Mouse (Mus musculus): ENCODE data around the gene Cdrt4. TPM values are rescaled to one million over a fixed set of nuclear protein-coding genes. Genes with fewer than 3 reads are reported as not detected.

The Cdrt4 gene
- polyA plus RNA-seq, 1 experiment from 2014 or later, result 0.29 TPM

- no peak for DNase-seq (ENCODE audit: low spot score)
- no peak overlapping the region for H3K4me3 ChIP-seq
- 90% methylated on average over 1 of the region's 1 CpGs for whole genome bisulfite sequencing
Measured at GRCm38 (mm10) chr11:62949548-62949947, 1.4 kb upstream of the Cdrt4 start.

GRCm38 (mm10) chr11:62954766-62955165, 3.8 kb downstream of the Cdrt4 start:
- Histone ChIP-seq H3K27ac (replicated peaks) (no peak overlapping the region), H3K9me3 (peaks cover 10% of the 10 kb centered on the region; the same call in 1 of the 2 replicates), H3K36me3 (replicated peaks) (no peaks in the 10 kb centered on the region), H3K27me3 (replicated peaks; ENCODE audit: low read depth, poor library complexity, severe bottlenecking) (no peaks in the 10 kb centered on the region), H3K4me3 (no peak overlapping the region), H3K4me1 (no peaks in the 10 kb centered on the region)
- WGBS, result 89% methylated on average over 3 of the region's 3 CpGs
- DNase-seq (ENCODE audit: low spot score), result no peak

More at GRCm38 (mm10) chr11:62949548-62949947, 1.4 kb upstream of the Cdrt4 start:
- Histone ChIP-seq H3K9me3 (no peaks in the 10 kb centered on the region), H3K4me1 (no peaks in the 10 kb centered on the region; the same call in 1 of the 2 replicates), H3K27ac (replicated peaks) (no peak overlapping the region), H3K27me3 (replicated peaks; ENCODE audit: low read depth, poor library complexity, severe bottlenecking) (no peaks in the 10 kb centered on the region), H3K36me3 (replicated peaks) (no peaks in the 10 kb centered on the region)

- Histone ChIP-seq H3K4me1 (no peaks in the 10 kb centered on the region), H3K27me3 (replicated peaks; ENCODE audit: low read depth, poor library complexity, severe bottlenecking) (no peaks in the 10 kb centered on the region), H3K9me3 (peaks cover 10% of the 10 kb centered on the region; the same call in 1 of the 2 replicates), H3K27ac (replicated peaks) (no peak overlapping the region), H3K4me3 (no peak overlapping the region), H3K36me3 (replicated peaks) (no peaks in the 10 kb centered on the region)
- 88% methylated on average over 5 of the region's 5 CpGs for WGBS
- DNase-seq (ENCODE audit: low spot score), result no peak
Measured at GRCm38 (mm10) chr11:62955186-62955585, 4.2 kb downstream of the Cdrt4 start.

GRCm38 (mm10) chr11:62955776-62956175, 4.8 kb downstream of the Cdrt4 start:
- no peak overlapping the region for H3K4me3 ChIP-seq
- no peak overlapping the region for H3K27ac ChIP-seq (replicated peaks)
- no peaks in the 10 kb centered on the region for H3K27me3 ChIP-seq (replicated peaks; ENCODE audit: low read depth, poor library complexity, severe bottlenecking)
- H3K36me3 ChIP-seq (replicated peaks), result no peaks in the 10 kb centered on the region
- peaks cover 10% of the 10 kb centered on the region; the same call in 1 of the 2 replicates for H3K9me3 ChIP-seq
- H3K4me1 ChIP-seq, result no peaks in the 10 kb centered on the region
- 50% methylated on average over 6 of the region's 6 CpGs for WGBS
- no peak for DNase-seq (ENCODE audit: low spot score)

GRCm38 (mm10) chr11:62957626-62958180, 6.7 kb downstream of the Cdrt4 start:
- 84% methylated on average over 8 of the region's 8 CpGs for WGBS
- DNase-seq (ENCODE audit: low spot score), result no peak

GRCm38 (mm10) chr11:62963292-62963691, 12.3 kb downstream of the Cdrt4 start:
- Histone ChIP-seq H3K4me1 (peaks cover 24% of the 10 kb centered on the region), H3K36me3 (replicated peaks) (no peaks in the 10 kb centered on the region), H3K9me3 (no peaks in the 10 kb centered on the region), H3K4me3 (no peak overlapping the region), H3K27ac (replicated peaks) (no peak overlapping the region), H3K27me3 (replicated peaks; ENCODE audit: low read depth, poor library complexity, severe bottlenecking) (no peaks in the 10 kb centered on the region; the same call in 1 of the 2 replicates)
- DNase-seq (ENCODE audit: low spot score), result no peak
- 76% methylated on average over 4 of the region's 4 CpGs for WGBS

More at GRCm38 (mm10) chr11:62957626-62958180, 6.7 kb downstream of the Cdrt4 start:
- H3K27me3 ChIP-seq (replicated peaks; ENCODE audit: low read depth, poor library complexity, severe bottlenecking), result no peaks in the 10 kb centered on the region
- H3K36me3 ChIP-seq (replicated peaks), result no peaks in the 10 kb centered on the region
- H3K9me3 ChIP-seq, result peaks cover 10% of the 10 kb centered on the region; the same call in 1 of the 2 replicates
- no peak overlapping the region for H3K27ac ChIP-seq (replicated peaks)
- H3K4me1 ChIP-seq, result no peaks in the 10 kb centered on the region
- H3K4me3 ChIP-seq, result no peak overlapping the region

GRCm38 (mm10) chr11:62966424-62966764, 15.4 kb downstream of the Cdrt4 start:
- WGBS, result 32% methylated on average over 3 of the region's 3 CpGs
- H3K4me3 ChIP-seq, result peak overlapping the region; percentile 50

GRCm38 (mm10) chr11:62966765-62967633, 16.0 kb downstream of the Cdrt4 start:
- H3K27ac ChIP-seq (replicated peaks), result peak overlapping the region; percentile 92
- no peaks in the 10 kb centered on the region; the same call in 1 of the 2 replicates for H3K27me3 ChIP-seq (replicated peaks; ENCODE audit: low read depth, poor library complexity, severe bottlenecking)
- WGBS, result 2% methylated on average over 27 of the region's 27 CpGs
- peak overlapping the region; percentile 50 for H3K4me3 ChIP-seq
- no peaks in the 10 kb centered on the region for H3K9me3 ChIP-seq
- peak; percentile 78 for DNase-seq (ENCODE audit: low spot score)
- peaks cover 24% of the 10 kb centered on the region for H3K4me1 ChIP-seq
- no peaks in the 10 kb centered on the region for H3K36me3 ChIP-seq (replicated peaks)

More at GRCm38 (mm10) chr11:62966424-62966764, 15.4 kb downstream of the Cdrt4 start:
- Histone ChIP-seq H3K36me3 (replicated peaks) (no peaks in the 10 kb centered on the region), H3K9me3 (no peaks in the 10 kb centered on the region), H3K27me3 (replicated peaks; ENCODE audit: low read depth, poor library complexity, severe bottlenecking) (no peaks in the 10 kb centered on the region; the same call in 1 of the 2 replicates), H3K4me1 (peaks cover 24% of the 10 kb centered on the region), H3K27ac (replicated peaks) (peak overlapping the region; percentile 92)
- no peak for DNase-seq (ENCODE audit: low spot score)

GRCm38 (mm10) chr11:62977176-62977575, 26.2 kb downstream of the Cdrt4 start:
- WGBS, result 92% methylated on average over 1 of the region's 1 CpGs

GRCm38 (mm10) chr11:62978886-62979285, 27.9 kb downstream of the Cdrt4 start:
- WGBS, result 78% methylated on average over 6 of the region's 6 CpGs

More at GRCm38 (mm10) chr11:62977176-62977575, 26.2 kb downstream of the Cdrt4 start:
- Histone ChIP-seq H3K27ac (replicated peaks) (no peak overlapping the region), H3K4me1 (peaks cover 16% of the 10 kb centered on the region; the same call in 1 of the 2 replicates), H3K4me3 (no peak overlapping the region), H3K36me3 (replicated peaks) (no peaks in the 10 kb centered on the region), H3K27me3 (replicated peaks; ENCODE audit: low read depth, poor library complexity, severe bottlenecking) (no peaks in the 10 kb centered on the region), H3K9me3 (0 out of 2 replicates have a peak, but pooled peaks cover 4% of the 10 kb centered on the region)
- no peak for DNase-seq (ENCODE audit: low spot score)

GRCm38 (mm10) chr11:62981729-62982128, 30.7 kb downstream of the Cdrt4 start:
- no peak overlapping the region for H3K4me3 ChIP-seq
- H3K4me1 ChIP-seq, result peaks cover 47% of the 10 kb centered on the region
- H3K27ac ChIP-seq (replicated peaks), result no peak overlapping the region
- H3K36me3 ChIP-seq (replicated peaks), result no peaks in the 10 kb centered on the region
- H3K27me3 ChIP-seq (replicated peaks; ENCODE audit: low read depth, poor library complexity, severe bottlenecking), result no peaks in the 10 kb centered on the region
- 0 out of 2 replicates have a peak, but pooled peaks cover 4% of the 10 kb centered on the region for H3K9me3 ChIP-seq
- no peak for DNase-seq (ENCODE audit: low spot score)
- 80% methylated on average over 3 of the region's 3 CpGs for WGBS

More at GRCm38 (mm10) chr11:62978886-62979285, 27.9 kb downstream of the Cdrt4 start:
- no peak for DNase-seq (ENCODE audit: low spot score)
- H3K4me3 ChIP-seq, result no peak overlapping the region
- H3K36me3 ChIP-seq (replicated peaks), result no peaks in the 10 kb centered on the region
- H3K27me3 ChIP-seq (replicated peaks; ENCODE audit: low read depth, poor library complexity, severe bottlenecking), result no peaks in the 10 kb centered on the region
- H3K9me3 ChIP-seq, result 0 out of 2 replicates have a peak, but pooled peaks cover 4% of the 10 kb centered on the region
- H3K4me1 ChIP-seq, result peaks cover 25% of the 10 kb centered on the region
- no peak overlapping the region for H3K27ac ChIP-seq (replicated peaks)

- WGBS, result 11% methylated on average over 3 of the region's 3 CpGs
- no peaks in the 10 kb centered on the region for H3K27me3 ChIP-seq (replicated peaks; ENCODE audit: low read depth, poor library complexity, severe bottlenecking)
- H3K4me3 ChIP-seq, result no peak overlapping the region
- H3K4me1 ChIP-seq, result peaks cover 40% of the 10 kb centered on the region
- H3K27ac ChIP-seq (replicated peaks), result peak overlapping the region; percentile 30
- H3K36me3 ChIP-seq (replicated peaks), result no peaks in the 10 kb centered on the region
- 0 out of 2 replicates have a peak, but pooled peaks cover 4% of the 10 kb centered on the region for H3K9me3 ChIP-seq
- DNase-seq (ENCODE audit: low spot score), result peak; percentile 21
Measured at GRCm38 (mm10) chr11:62983793-62984192, 32.8 kb downstream of the Cdrt4 start.
